Mouse (Mus musculus) ES-Bruce4 (cell line): ENCODE measurements around the gene Teddm2.

Experiments
- EP300 ChIP-seq: IDR thresholded peaks from 2 replicates; pipeline ENCODE4 v1.6.1; 2011; ENCODE audit warnings: low read depth, low read length; ENCODE audit not compliant: insufficient read depth
- POLR2A ChIP-seq: IDR thresholded peaks from one replicate; pipeline ENCODE4 v1.8.1; 2011; ENCODE audit warnings: low read length; ENCODE audit not compliant: insufficient read depth

DNA sequence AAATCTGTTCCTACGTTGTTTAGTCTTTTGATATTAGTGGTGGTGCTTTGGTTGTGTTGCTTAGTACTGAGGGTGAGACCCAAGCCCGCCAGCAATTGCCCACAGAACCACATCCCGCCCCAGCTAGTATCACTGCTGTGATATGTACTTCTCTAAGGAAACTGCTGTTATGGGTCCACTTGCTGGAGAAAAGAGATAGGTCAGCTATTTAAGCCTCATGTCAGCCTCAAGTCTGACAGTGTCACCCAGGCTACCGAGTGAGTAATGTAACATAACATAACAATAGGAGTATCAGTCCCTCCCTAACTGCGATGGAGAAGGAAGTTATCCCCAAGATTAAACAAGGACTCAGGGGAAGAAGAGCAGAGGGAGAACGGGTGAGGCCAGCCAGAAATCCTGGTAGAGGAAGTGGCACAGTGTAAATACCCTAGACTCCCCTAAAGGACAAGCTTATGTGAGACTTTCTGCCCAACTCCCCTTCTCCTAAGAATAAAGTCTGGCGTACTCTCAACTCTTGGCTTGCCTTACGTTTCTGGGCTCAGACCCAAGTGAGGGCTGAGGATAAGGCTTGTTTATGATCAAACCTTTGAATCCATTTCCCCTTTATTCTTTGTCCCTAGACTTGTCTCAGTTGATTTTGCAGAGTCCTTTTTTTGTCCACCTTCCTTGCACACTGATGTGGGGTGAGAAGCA, 5.7 kb downstream of the Teddm2 start:
- no peak for TF ChIP-seq EP300
- no peak for TF ChIP-seq POLR2A
